Mouse (Mus musculus) myocyte (in vitro differentiated cells): ENCODE measurements around the gene Pi4ka. TPM values are rescaled to one million over a fixed set of nuclear protein-coding genes. Genes with fewer than 3 reads are reported as not detected.
A peak's percentile ranks its signal among the peaks of the same experiment; 100 is the strongest.

Source experiments
- H3K27me3 ChIP-seq: one replicate; pipeline ENCODE4 v1.6.1; 2011; ENCODE audit not compliant: control insufficient read depth, insufficient read depth, insufficient read length
- H3K36me3 ChIP-seq: one replicate; pipeline ENCODE4 v1.6.1; 2011; ENCODE audit not compliant: control insufficient read depth, insufficient read depth
- H3K4me2 ChIP-seq: one replicate; pipeline ENCODE4 v1.6.1; 2011; ENCODE audit warnings: low read depth, control low read depth
- H3K4me3 ChIP-seq: one replicate; pipeline ENCODE4 v1.5.1; 2011; ENCODE audit warnings: mild to moderate bottlenecking, control low read depth, moderate library complexity
- H3K79me2 ChIP-seq: one replicate; pipeline ENCODE4 v1.6.1; 2011; ENCODE audit not compliant: control insufficient read depth, insufficient read depth
- H3ac ChIP-seq: one replicate; pipeline ENCODE4 v1.6.1; 2011; ENCODE audit not compliant: control insufficient read depth, insufficient read length
- CEBPB ChIP-seq: IDR thresholded peaks from 2 replicates; pipeline ENCODE4 v1.6.1; 2011; ENCODE audit warnings: mild to moderate bottlenecking, moderate library complexity; ENCODE audit not compliant: poor library complexity, insufficient read depth, severe bottlenecking
- E2F4 ChIP-seq: IDR thresholded peaks from one replicate; pipeline ENCODE4 v1.6.1; 2011; ENCODE audit warnings: mild to moderate bottlenecking, control low read depth, moderate library complexity; ENCODE audit not compliant: insufficient read depth
- MAX ChIP-seq: IDR thresholded peaks from one replicate; pipeline ENCODE4 v1.6.1; 2011; ENCODE audit warnings: low read depth, mild to moderate bottlenecking, control low read depth
- MYOD1 ChIP-seq, 3 experiments: IDR thresholded peaks; one replicate each; pipeline ENCODE4 v1.6.1; 2011; ENCODE audit warnings: control low read depth in 2 of 3, low read depth in 2 of 3, mild to moderate bottlenecking in 2 of 3, moderate library complexity in 1 of 3; ENCODE audit not compliant: insufficient read length in 2 of 3, control insufficient read depth in 1 of 3
- MYOG ChIP-seq, 3 experiments: IDR thresholded peaks; one replicate each; pipeline ENCODE4 v1.6.1; 2011; ENCODE audit warnings: control low read depth in 2 of 3, low read depth in 2 of 3, mild to moderate bottlenecking in 2 of 3; ENCODE audit not compliant: insufficient read length in 2 of 3, control insufficient read depth in 1 of 3, insufficient read depth in 1 of 3
- POLR2A ChIP-seq: IDR thresholded peaks from one replicate; pipeline ENCODE4 v1.6.1; 2011; ENCODE audit warnings: low read depth, mild to moderate bottlenecking, control low read depth, moderate library complexity; ENCODE audit not compliant: insufficient read length
- POLR2AphosphoS2 ChIP-seq: IDR thresholded peaks from one replicate; pipeline ENCODE4 v1.6.1; 2011; ENCODE audit warnings: low read depth, control low read depth; ENCODE audit not compliant: insufficient read length
- REST ChIP-seq: IDR thresholded peaks from one replicate; pipeline ENCODE4 v1.6.1; 2011; ENCODE audit warnings: mild to moderate bottlenecking, control low read depth, moderate library complexity; ENCODE audit not compliant: insufficient read depth, insufficient read length
- SRF ChIP-seq: IDR thresholded peaks from one replicate; pipeline ENCODE4 v1.6.1; 2011; ENCODE audit warnings: low read depth; ENCODE audit not compliant: control insufficient read depth, insufficient read length
- TCF12 ChIP-seq: IDR thresholded peaks from one replicate; pipeline ENCODE4 v1.6.1; 2011; ENCODE audit warnings: mild to moderate bottlenecking, control low read depth; ENCODE audit not compliant: poor library complexity, insufficient read depth, severe bottlenecking
- TCF3 ChIP-seq: IDR thresholded peaks from one replicate; pipeline ENCODE4 v1.6.1; 2011; ENCODE audit warnings: low read depth, control low read depth; ENCODE audit not compliant: insufficient read length
- USF1 ChIP-seq: IDR thresholded peaks from one replicate; pipeline ENCODE4 v1.6.1; 2011; ENCODE audit warnings: low read depth, mild to moderate bottlenecking, control low read depth, moderate library complexity
- polyA plus RNA-seq: library from polyadenylated mRNA; unstranded; fragments of >200 nt; fragmentation: generic; extraction: Trizol; gene quantifications from one replicate; pipeline ENCODE4 v1.2.1, GENCODE M21; 2012; ENCODE audit warnings: missing spikeins

The Pi4ka gene
- polyA plus RNA-seq, 1 experiment = 37.8 TPM

DNA sequence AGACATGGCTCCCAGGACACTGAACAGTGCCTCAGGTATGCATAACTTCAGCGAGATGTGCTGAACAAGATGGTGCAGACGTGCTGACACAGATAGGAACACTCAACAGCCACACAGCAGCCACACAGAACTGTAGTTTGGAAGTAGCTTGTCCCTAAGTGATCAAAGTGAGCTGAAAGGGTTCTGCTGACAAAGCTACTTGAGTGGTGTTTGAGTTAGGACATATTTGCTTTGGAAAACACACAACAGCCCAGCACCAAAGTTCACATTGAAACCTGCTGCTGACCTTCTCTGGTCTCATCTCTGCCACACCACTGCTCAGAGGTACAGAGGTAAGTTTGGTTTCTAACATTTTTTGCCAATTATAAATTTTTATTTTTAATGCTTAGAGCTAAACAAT lies 75.0 kb downstream of the Pi4ka start, which contains the start of gene Serpind1:
Gene Serpind1, plus strand, starts transcription at position 256 of the 400 bp plus-strand sequence.
- Histone ChIP-seq H3K4me2 (no peak within 1 kb of the TSS), H3K79me2 (no peaks in the 10 kb centered on the region), H3K36me3 (no peaks in the 10 kb centered on the region), H3ac (no peak within 1 kb of the TSS), H3K27me3 (no peaks in the 10 kb centered on the region), H3K4me3 (no peak within 1 kb of the TSS)
- TF ChIP-seq POLR2AphosphoS2 (no peak), TCF3 (no peak), MYOD1 (IDR thresholded peaks at IDR 0.05; ENCODE audit: control insufficient read depth in 1 of 3, insufficient read length in 2 of 3, low read depth in 2 of 3) (no peak), SRF (no peak), POLR2A (no peak), CEBPB (no peak), TCF12 (no peak), MAX (no peak), E2F4 (no peak), MYOG (IDR thresholded peaks at IDR 0.05; ENCODE audit: control insufficient read depth in 1 of 3, insufficient read depth in 1 of 3, insufficient read length in 2 of 3, low read depth in 2 of 3) (no peak), REST (no peak), USF1 (no peak)

DNA sequence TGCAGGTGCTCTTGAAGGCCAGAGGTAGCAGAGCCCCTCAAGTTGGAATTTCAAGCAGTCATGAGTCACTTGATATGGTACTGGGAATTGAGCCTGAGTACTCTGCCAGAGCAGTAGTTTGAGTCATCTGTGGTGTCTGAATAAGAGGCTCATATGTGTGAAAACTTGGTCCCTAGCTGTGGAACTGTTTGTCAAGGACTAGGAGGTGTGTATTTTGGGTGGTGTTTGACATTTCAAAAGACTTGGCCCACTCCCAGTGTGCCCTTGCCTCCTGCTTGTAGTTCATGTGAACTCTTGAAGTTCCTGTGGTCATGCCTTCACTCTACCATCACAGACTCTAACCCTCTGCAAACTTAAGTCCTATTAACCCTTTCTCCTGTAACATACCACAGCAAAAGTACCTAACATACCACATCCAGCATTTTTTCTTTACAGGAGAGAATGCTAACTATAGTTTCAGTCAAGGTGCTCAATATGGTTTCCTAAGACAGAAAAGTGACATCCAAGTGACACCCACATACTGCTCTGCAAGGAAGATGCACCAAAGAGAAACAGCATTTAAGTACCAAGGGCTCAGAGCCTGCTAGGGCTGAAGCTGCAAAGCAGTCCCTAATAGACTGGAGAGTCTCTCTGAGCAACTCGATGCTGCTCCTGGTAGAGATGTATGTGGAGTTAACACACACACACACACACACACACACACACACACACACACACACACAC lies 76.1 kb downstream of the Pi4ka start:
- TF ChIP-seq MAX (no peak), USF1 (no peak), MYOG (IDR thresholded peaks at IDR 0.05; ENCODE audit: control insufficient read depth in 1 of 3, insufficient read depth in 1 of 3, insufficient read length in 2 of 3, low read depth in 2 of 3) (no peak), TCF12 (no peak), MYOD1 (IDR thresholded peaks at IDR 0.05; ENCODE audit: control insufficient read depth in 1 of 3, insufficient read length in 2 of 3, low read depth in 2 of 3) (no peak), TCF3 (no peak), E2F4 (no peak), POLR2AphosphoS2 (no peak), CEBPB (no peak), POLR2A (no peak), REST (no peak), SRF (no peak)
- Histone ChIP-seq H3K36me3 (no peaks in the 10 kb centered on the region), H3K79me2 (no peaks in the 10 kb centered on the region), H3K27me3 (no peaks in the 10 kb centered on the region), H3K4me3 (no peak overlapping the region), H3ac (no peak overlapping the region), H3K4me2 (no peak overlapping the region)

DNA sequence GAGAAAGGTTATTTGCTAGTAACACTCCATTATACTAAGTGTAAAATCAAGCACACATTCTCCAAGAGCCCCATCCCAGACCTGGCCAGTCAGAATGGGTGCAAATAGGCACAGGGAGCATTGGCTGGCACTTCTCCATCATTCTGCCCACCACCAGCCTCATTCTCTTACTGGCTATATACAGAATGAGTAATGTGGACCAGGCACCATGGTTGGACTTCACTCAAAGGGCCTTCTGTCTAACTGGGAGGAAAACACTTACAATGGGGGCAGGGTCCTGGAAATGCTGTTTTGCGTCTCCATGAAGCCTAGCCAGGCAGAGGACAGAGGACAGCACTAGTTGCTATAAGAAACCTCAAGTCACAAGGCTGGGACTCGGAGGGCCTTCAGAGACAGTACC lies 80.0 kb downstream of the Pi4ka start:
- TF ChIP-seq MYOG (IDR thresholded peaks at IDR 0.05; ENCODE audit: control insufficient read depth in 1 of 3, insufficient read depth in 1 of 3, insufficient read length in 2 of 3, low read depth in 2 of 3) = no peak
- no peak for TF ChIP-seq SRF
- no peak for TF ChIP-seq TCF3
- no peak for TF ChIP-seq POLR2A
- TF ChIP-seq REST = no peak
- no peak for TF ChIP-seq MAX
- TF ChIP-seq E2F4 = no peak
- TF ChIP-seq USF1 = no peak
- TF ChIP-seq TCF12 = no peak
- TF ChIP-seq MYOD1 (IDR thresholded peaks at IDR 0.05; ENCODE audit: control insufficient read depth in 1 of 3, insufficient read length in 2 of 3, low read depth in 2 of 3) = no peak
- no peak for TF ChIP-seq CEBPB
- no peak for TF ChIP-seq POLR2AphosphoS2
- Histone ChIP-seq H3K4me3 (no peak overlapping the region), H3K79me2 (no peaks in the 10 kb centered on the region), H3K36me3 (peaks cover 6% of the 10 kb centered on the region), H3K4me2 (no peak overlapping the region), H3ac (no peak overlapping the region), H3K27me3 (no peaks in the 10 kb centered on the region)

DNA sequence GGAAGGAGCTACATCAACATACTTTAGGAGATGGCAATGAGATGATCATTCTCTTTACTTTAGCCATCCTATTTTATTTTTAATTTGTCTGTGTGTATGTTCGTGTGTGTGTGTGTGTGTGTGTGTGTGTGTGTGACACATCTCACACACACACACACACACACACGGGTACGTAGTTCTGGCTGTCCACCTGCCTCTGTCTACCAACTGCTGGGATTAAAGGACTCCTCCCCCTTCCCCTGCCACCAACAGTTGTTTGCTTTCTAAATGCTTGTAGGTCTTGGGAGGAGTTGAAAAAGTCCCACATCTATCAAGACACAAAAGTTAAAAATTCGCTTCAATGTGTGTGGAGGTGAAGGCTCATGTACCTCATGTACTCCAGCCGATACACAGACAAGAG lies 81.4 kb downstream of the Pi4ka start:
- Histone ChIP-seq H3K4me2 (no peak overlapping the region), H3K27me3 (no peaks in the 10 kb centered on the region), H3K36me3 (peaks cover 6% of the 10 kb centered on the region), H3K79me2 (no peaks in the 10 kb centered on the region), H3K4me3 (no peak overlapping the region), H3ac (no peak overlapping the region)
- TF ChIP-seq MAX (no peak), TCF3 (peak; percentile 42), E2F4 (no peak), MYOD1 (IDR thresholded peaks at IDR 0.05; ENCODE audit: control insufficient read depth in 1 of 3, insufficient read length in 2 of 3, low read depth in 2 of 3) (peak; percentile 71 to 93 (median 86)), POLR2AphosphoS2 (no peak), USF1 (no peak), TCF12 (peak; percentile 17), MYOG (IDR thresholded peaks at IDR 0.05; ENCODE audit: control insufficient read depth in 1 of 3, insufficient read depth in 1 of 3, insufficient read length in 2 of 3, low read depth in 2 of 3) (peak in 1 of 3 experiments; percentile 59)
